Mouse (Mus musculus) 3134 (cell line): ENCODE measurements at regions not wholly inside any gene's neighbourhood (a gene's known extent, or its start where the extent isn't known, plus 50 kb on each side); places are given as distances from the start of the nearest gene placed in this dataset.

ENCODE experiments used
- DNase-seq: peaks from one replicate; pipeline ENCODE4 v3.0.0-alpha.2; 2011; ENCODE audit warnings: low spot score; ENCODE audit not compliant: insufficient read length; ENCODE audit errors: extremely low read depth

DNA sequence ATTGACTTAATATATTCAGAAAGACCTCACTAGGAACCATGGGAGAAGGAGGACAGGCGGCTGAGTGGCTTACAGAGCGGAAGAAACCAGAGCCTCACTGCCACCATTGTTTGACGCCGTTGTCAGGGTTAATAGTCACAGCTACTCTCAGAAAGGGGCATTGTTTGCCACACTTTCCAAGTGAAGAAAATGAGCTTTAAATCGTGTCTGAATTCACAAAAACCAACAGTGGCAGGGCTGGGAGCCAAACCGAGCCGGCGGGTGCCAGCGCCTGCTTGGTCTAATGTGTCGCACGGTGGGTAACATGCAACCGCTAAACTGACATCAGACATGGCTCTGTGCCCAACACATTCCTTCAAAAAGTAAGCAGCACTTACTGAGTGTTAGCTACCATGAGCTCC, 68.8 kb upstream of the Twist2 start:
- DNase-seq, result peak; percentile 83

- no peak for DNase-seq
Measured at GRCm38 (mm10) chr1:91734731-91735130, 66.5 kb upstream of the Twist2 start.

DNA sequence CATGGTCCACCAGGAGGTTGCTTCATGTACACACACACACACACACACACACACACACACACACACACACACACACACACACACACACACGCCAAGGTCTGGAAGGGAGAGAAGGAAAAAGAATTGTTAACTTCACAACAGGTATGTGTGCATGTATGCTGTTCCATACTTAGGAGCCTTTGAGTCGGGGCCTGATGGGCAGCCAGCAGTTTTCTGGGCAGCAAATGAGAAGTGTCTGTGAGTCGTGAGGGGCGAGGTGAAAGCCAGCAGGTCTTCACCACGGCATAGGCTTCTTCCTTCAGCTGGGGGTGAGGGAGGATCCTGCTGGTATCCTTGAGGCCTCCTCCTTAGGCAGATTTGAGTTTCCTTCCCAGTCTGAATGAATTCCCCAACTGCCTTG, 65.8 kb upstream of the Twist2 start:
- DNase-seq, result no peak

DNA sequence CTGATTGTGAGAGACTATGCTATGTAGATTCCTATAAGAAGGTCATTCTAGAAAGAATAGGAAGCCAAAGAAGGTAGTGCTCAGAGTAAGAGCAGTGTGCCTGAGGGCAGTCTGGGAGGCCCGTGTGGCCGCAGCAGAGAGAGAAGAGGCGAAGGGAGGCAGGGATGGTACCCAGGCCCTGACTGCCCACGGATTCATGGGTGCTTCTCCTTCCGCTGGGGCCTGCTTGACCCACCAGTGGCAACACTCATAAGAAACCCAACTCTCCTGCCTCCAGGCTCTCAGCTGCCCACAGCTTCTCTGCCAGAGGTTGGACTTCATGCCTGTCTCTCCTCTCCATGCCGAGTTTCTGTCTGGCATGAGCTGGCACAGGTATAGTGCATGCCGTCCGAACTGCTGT, 60.6 kb upstream of the Twist2 start:
- no peak for DNase-seq

- DNase-seq, result no peak
Measured at GRCm38 (mm10) chr1:91742031-91742430, 59.2 kb upstream of the Twist2 start.

DNA sequence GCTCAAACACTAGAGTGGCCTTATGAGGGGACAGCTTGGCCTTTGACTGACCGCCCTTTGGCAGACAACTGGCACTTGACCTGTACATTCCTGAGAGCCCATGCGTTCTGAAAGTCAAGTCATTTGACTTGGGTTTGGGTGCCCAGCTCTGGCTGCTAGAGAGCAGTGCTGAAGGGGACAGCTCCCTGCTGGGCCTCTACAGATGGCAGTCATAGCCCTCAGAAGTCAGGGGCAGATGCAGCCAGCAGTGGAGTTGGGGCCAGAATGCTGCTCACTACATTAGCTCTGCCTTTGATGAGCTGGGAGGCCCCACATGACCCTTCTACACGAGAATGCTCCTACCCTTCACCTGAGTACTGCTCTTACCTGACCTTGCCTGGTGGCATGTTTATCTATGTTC, 58.3 kb upstream of the Twist2 start:
- no peak for DNase-seq

DNA sequence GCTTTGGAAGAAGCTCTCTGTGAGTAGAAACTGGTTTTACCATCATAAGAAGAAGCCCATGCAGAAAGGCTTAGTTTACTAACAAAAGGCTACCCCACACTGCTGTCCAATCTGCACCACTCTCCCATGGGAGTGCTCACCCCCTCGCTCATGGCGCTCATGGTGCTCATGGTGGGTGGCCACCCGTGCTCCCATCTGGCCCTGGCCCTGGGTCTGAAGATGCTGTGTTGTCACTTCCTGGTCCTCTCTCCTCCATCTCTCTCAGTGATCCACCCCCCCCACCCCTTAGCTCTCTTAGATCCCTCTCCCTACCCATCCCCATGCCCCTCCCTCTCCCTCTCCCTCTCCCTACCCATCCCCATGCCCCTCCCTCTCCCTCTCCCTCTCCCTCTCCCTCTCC, 57.2 kb upstream of the Twist2 start:
- DNase-seq, result no peak

DNA sequence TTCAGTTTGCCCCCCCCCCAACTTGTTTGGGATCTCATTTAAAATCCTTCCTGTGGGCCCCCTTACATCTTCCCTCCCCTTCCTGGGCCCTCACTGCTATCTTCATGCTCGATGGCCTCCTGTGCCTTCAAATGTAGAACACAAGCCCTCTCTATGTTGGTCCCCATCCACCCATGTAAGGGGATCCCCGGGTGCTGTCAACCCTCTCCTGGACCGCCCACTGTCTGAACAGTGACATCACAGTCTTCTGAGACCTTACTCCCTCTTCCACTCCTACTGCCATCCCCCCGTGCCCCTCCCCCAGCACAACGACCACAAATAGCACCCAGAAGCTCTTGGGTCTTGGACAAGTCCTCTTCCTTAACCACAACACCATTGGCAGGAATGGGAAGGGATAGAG, 56.6 kb upstream of the Twist2 start:
- no peak for DNase-seq

DNA sequence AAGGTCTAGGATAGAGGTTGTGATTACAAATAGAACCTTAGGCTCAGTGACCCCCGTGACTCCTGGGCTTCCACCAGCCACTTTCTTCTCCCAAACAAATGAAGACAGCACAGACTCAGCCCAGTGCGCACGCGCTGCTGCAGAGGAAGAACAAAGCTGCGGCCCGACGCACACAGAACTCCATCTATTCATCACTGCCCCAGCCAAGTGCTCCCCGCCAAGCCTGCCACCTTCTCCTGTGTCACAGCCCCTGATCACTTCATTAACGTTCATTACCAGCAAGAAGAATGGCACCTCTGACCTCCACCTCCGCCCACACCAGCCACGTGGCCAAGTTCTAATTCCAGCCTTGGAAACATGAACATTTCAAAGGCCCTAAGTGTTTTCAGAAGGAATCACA, 53.7 kb upstream of the Twist2 start:
- no peak for DNase-seq
